8 mouse cellular contexts compared by ENCODE assay signal in the genomic region with DNA sequence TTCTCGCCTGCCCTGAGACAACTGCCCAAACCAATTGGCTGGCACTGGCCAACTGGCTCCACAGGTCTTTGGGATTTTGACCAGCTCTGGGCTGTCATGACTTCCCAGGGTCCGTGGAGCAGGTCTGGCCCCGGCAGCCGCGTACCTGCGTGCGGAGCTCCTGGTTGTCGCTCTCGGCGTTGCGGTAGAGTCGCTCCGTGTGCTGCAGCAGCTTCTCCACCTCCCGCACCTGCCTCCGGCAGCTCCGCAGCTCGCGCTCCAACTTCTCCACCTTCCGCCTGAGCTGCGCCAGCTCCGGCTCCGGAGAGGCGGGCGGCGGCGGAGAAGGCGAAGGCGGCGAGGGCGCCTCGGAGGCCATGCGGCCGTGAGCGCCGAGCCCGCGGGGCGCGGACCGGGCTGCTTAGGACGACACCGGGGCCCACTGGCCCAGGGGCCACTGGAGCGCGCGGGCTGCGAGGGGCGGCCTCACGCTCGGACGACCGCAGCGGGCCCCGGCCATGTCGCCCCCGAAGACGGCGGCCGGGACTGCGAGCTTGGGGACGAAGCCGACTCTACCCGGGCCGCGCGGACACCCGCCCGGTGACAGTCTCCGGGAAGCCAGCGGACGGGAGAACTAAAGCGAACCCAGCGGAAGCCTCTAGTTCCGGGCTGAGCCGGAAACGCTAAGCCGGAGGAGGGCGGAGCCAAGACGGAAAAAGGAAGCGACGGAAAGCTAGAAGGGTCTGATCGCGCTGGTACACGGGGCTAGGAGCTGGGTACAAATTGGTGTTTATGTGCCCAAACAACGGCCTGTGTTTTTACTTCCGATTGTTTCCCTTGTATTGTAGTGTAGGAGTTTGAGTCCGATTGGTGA. TPM values are rescaled to one million over a fixed set of nuclear protein-coding genes. Genes with fewer than 3 reads are reported as not detected.
DNase-seq lines count a peak whose midpoint lies in the region; ATAC-seq and TF ChIP-seq lines count a peak whose summit lies in the region.

Aggf1 (minus strand) TSS at position 652 of the 853 bp plus-strand sequence.

- TF ChIP-seq CTCF in cortical plate, adult 2 months (IDR thresholded peaks at IDR 0.05; ENCODE audit: extremely low read depth, insufficient read depth, low read length), result no peak

- peak; percentile 91 for ATAC-seq in activated CD4-positive, CD25-positive, alpha-beta regulatory T cell, adult 4 months

- peak; percentile 76 for TF ChIP-seq POLR2A in cortical plate, adult 2 months (IDR thresholded peaks at IDR 0.05; ENCODE audit: extremely low read depth, insufficient read depth, low read length)

- no peaks in the 10 kb centered on the region for H3K9me3 ChIP-seq in megakaryocyte, embryonic 14.5 days

- no peaks in the 10 kb centered on the region for H3K27me3 ChIP-seq in megakaryocyte, embryonic 14.5 days (replicated peaks)

- H3K4me1 ChIP-seq in cortical plate, adult 2 months (ENCODE audit: control insufficient read depth, insufficient read depth, low read length), result peaks cover 7% of the 10 kb centered on the region
- H3K4me1 ChIP-seq in megakaryocyte, embryonic 14.5 days, result peaks cover 26% of the 10 kb centered on the region

- peak; percentile 79 to 80 for DNase-seq in gastrocnemius, adult 8-10 months (ENCODE audit: low spot score in 2 of 2)
- DNase-seq in hindlimb bud, embryonic 11.5 days (ENCODE audit: extremely low spot score, low read depth, low spot score), result peak; percentile 82
- DNase-seq in left cerebral cortex, adult 8-10 months (ENCODE audit: low spot score in 2 of 2), result peak; percentile 81 to 89
- peak; percentile 94 for DNase-seq in right cerebral cortex, postnatal 10 days (ENCODE audit: low spot score in 2 of 2)
- DNase-seq in urinary bladder, postnatal 25 days (ENCODE audit: low spot score), result peak; percentile 81

- H3K4me3 ChIP-seq in cortical plate, adult 2 months (ENCODE audit: insufficient read depth, low read length), result peak within 1 kb of the TSS; percentile 83
- peak within 1 kb of the TSS; percentile 99 for H3K4me3 ChIP-seq in megakaryocyte, embryonic 14.5 days (replicated peaks)

- peaks cover 21% of the 10 kb centered on the region for H3K36me3 ChIP-seq in megakaryocyte, embryonic 14.5 days (replicated peaks; ENCODE audit: low read length)

- peak within 1 kb of the TSS; percentile 38; the same call in 1 of the 2 replicates for H3K27ac ChIP-seq in cortical plate, adult 2 months (ENCODE audit: insufficient read depth, low read length)

RNA-seq across cellular contexts. Expression of gene Aggf1, which starts in this region (rescaled TPM):
- 10 to 100 TPM; 11.3 to 12.4 TPM for polyA plus RNA-seq in activated CD4-positive, CD25-positive, alpha-beta regulatory T cell, adult 4 months (2017; shearing (Covaris generic))
- 36.5 and 39.4 TPM in 2 replicates for polyA plus RNA-seq in cortical plate, adult 2 months (2012; rRNA removed)
- total RNA-seq in gastrocnemius, adult 8-10 months (2022), result 10 to 100 TPM; 15.6 to 19.1 (median 17.5) TPM
- 10 to 100 TPM; 46.3 to 49.9 (median 48.2) TPM for total RNA-seq in left cerebral cortex, adult 8-10 months (2022)
- polyA plus RNA-seq in megakaryocyte, embryonic 14.5 days (2012; ENCODE audit: insufficient read depth, low replicate concordance), result 10.7 and 35.3 TPM in 2 replicates

Comparison
In these comparisons a context has a peak if more than half of its experiments do, and no peak if none do; other contexts are left out.
1. Peak in every context shown above with its lines: DNase-seq, ATAC-seq, H3K4me3 ChIP-seq and H3K27ac ChIP-seq.